Mouse (Mus musculus): ENCODE data around the gene Sfpq. TPM values are rescaled to one million over a fixed set of nuclear protein-coding genes. Genes with fewer than 3 reads are reported as not detected.
"Not testable (repeated sequence)": the region's sequence is repeated elsewhere in the genome, so short reads cannot be mapped to it uniquely, and the experiment has no call there.

Sfpq gene
- polyA plus RNA-seq (2015; fragmentation: Nextera tagmentation; extraction: Ambion mirVana), result 86.8 and 96.0 TPM in 2 replicates

DNA sequence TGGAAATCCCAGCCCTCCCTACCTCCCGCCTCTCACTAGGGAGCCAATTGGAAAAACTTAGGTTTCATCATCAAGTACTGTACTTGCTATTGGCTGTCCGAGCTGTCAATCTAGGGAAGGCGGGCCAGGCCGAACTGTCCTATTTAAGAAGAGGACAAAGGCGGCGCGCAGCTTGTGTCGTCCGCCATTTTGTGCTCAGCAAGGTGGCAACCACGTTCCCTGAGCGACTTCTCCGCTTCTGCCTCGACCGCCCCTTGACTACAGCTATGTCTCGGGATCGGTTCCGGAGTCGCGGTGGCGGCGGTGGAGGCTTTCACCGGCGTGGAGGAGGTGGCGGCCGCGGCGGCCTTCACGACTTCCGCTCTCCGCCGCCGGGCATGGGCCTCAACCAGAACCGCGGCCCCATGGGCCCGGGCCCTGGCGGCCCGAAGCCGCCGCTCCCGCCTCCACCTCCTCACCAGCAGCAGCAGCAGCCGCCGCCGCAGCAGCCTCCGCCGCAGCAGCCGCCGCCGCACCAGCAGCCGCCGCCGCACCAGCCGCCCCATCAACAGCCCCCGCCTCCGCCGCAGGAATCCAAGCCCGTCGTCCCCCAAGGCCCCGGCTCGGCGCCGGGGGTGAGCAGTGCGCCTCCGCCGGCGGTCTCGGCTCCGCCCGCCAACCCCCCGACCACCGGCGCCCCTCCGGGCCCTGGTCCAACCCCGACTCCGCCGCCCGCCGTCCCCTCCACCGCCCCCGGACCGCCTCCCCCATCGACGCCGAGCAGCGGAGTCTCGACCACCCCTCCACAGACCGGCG is at the start of gene Sfpq:
Gene Sfpq (plus strand): TSS at position 174 of the 795 bp plus-strand sequence.
- Histone ChIP-seq H3K4me2 (ENCODE audit: low read length) (peak within 1 kb of the TSS; percentile 50), H3K27ac (ENCODE audit: low read length) (peak within 1 kb of the TSS; percentile 98), H3K9ac (replicated peaks; ENCODE audit: low read depth, low read length) (peak within 1 kb of the TSS; percentile 100), H3K36me3 (ENCODE audit: control insufficient read depth, insufficient read depth) (peaks cover 4% of the 10 kb centered on the region), H3K4me1 (replicated peaks; ENCODE audit: control insufficient read depth, insufficient read depth, low read length) (peaks cover 21% of the 10 kb centered on the region), H3K27me3 (replicated peaks; ENCODE audit: control insufficient read depth, insufficient read depth, low read length) (no peaks in the 10 kb centered on the region), H3K9me3 (ENCODE audit: control insufficient read depth, low read length) (no peaks in the 10 kb centered on the region), H3K4me3 (replicated peaks; ENCODE audit: low read length) (peak within 1 kb of the TSS; percentile 97)
- 0% methylated on average over 57 of the region's 87 CpGs for WGBS
- peak; percentile 97 for ATAC-seq

DNA sequence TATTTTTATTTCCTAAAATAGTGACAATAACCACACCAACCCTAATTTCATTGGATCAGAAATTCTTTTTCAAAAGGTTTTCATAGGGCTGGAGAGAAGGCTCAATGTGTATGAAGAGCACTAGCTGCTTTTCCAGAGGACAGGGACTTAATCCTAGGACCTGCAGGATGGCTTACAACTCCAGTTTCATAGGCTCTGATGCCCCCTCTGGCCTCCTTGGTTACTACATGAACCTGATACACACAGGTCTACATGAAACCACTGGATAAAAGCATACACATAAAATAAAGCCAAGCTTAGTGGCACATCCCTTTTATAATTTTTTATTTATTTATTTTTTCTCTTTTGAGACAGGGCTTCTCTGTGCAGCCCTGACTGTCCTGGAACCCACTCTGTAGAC is 43.7 kb upstream of the Sfpq start:
- no peak overlapping the region for H3K4me2 ChIP-seq (ENCODE audit: low read length)
- ATAC-seq, result no peak
- H3K4me1 ChIP-seq (replicated peaks; ENCODE audit: control insufficient read depth, insufficient read depth, low read length), result no peaks in the 10 kb centered on the region
- no peak overlapping the region for H3K27ac ChIP-seq (ENCODE audit: low read length)
- no peak overlapping the region for H3K4me3 ChIP-seq (replicated peaks; ENCODE audit: low read length)
- no peaks in the 10 kb centered on the region for H3K36me3 ChIP-seq (ENCODE audit: control insufficient read depth, insufficient read depth)
- 0 out of 2 replicates have a peak, but pooled peaks cover 2% of the 10 kb centered on the region for H3K27me3 ChIP-seq (replicated peaks; ENCODE audit: control insufficient read depth, insufficient read depth, low read length)
- no peak overlapping the region for H3K9ac ChIP-seq (replicated peaks; ENCODE audit: low read depth, low read length)
- no peaks in the 10 kb centered on the region for H3K9me3 ChIP-seq (ENCODE audit: control insufficient read depth, low read length)

DNA sequence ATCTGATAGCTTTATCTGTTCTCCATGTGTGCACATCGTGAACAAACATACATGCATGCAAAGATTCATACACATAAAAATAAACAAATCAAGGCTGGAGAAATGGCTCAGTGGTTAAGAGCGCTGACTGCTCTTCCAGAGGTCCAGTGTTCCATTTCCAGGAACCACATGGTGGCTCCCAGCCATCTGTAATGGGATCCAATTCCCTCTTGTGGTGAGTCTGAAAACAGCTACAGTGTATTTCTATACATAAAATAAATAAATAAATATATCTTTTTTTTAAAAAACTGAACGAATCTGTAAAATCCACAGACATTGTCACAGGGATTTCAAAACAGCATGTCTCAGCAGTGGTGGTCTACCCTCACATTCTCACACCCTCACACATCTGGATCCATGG is 42.4 kb upstream of the Sfpq start:
- WGBS, result 91% methylated on average over 3 of the region's 3 CpGs
- 0 out of 2 replicates have a peak, but pooled peaks cover 1% of the 10 kb centered on the region for H3K27me3 ChIP-seq (replicated peaks; ENCODE audit: control insufficient read depth, insufficient read depth, low read length)
- H3K36me3 ChIP-seq (ENCODE audit: control insufficient read depth, insufficient read depth), result no peaks in the 10 kb centered on the region
- no peak for ATAC-seq
- H3K4me2 ChIP-seq (ENCODE audit: low read length), result no peak overlapping the region
- no peak overlapping the region for H3K4me3 ChIP-seq (replicated peaks; ENCODE audit: low read length)
- no peaks in the 10 kb centered on the region for H3K4me1 ChIP-seq (replicated peaks; ENCODE audit: control insufficient read depth, insufficient read depth, low read length)
- no peak overlapping the region for H3K9ac ChIP-seq (replicated peaks; ENCODE audit: low read depth, low read length)
- no peak overlapping the region for H3K27ac ChIP-seq (ENCODE audit: low read length)
- H3K9me3 ChIP-seq (ENCODE audit: control insufficient read depth, low read length), result no peaks in the 10 kb centered on the region

DNA sequence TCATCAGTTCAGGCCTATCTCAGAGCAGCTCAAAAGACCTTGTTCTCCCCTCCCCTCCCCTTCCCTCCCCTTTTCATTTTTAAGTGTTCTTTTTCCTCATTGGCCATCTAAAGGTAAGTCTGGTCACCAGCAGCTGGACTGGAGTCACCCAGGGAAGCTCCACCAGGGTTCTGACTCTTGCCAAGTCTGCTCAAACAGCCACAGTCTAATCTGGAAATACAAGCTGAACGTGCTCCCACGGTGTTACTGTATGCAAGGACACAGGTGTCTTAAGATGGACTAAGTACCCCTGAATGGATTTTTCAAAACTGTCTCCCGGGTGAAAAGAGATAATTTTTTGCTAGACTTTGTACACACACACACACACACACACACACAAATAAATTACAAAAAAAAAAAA is 37.8 kb upstream of the Sfpq start:
- Histone ChIP-seq H3K36me3 (ENCODE audit: control insufficient read depth, insufficient read depth) (no peaks in the 10 kb centered on the region), H3K4me2 (ENCODE audit: low read length) (no peak overlapping the region), H3K27me3 (replicated peaks; ENCODE audit: control insufficient read depth, insufficient read depth, low read length) (no peaks in the 10 kb centered on the region), H3K4me3 (replicated peaks; ENCODE audit: low read length) (no peak overlapping the region), H3K27ac (ENCODE audit: low read length) (no peak overlapping the region), H3K4me1 (replicated peaks; ENCODE audit: control insufficient read depth, insufficient read depth, low read length) (no peaks in the 10 kb centered on the region), H3K9ac (replicated peaks; ENCODE audit: low read depth, low read length) (no peak overlapping the region), H3K9me3 (ENCODE audit: control insufficient read depth, low read length) (no peaks in the 10 kb centered on the region)
- no peak for ATAC-seq
- whole genome bisulfite sequencing, result 77% methylated on average over 3 of the region's 3 CpGs

DNA sequence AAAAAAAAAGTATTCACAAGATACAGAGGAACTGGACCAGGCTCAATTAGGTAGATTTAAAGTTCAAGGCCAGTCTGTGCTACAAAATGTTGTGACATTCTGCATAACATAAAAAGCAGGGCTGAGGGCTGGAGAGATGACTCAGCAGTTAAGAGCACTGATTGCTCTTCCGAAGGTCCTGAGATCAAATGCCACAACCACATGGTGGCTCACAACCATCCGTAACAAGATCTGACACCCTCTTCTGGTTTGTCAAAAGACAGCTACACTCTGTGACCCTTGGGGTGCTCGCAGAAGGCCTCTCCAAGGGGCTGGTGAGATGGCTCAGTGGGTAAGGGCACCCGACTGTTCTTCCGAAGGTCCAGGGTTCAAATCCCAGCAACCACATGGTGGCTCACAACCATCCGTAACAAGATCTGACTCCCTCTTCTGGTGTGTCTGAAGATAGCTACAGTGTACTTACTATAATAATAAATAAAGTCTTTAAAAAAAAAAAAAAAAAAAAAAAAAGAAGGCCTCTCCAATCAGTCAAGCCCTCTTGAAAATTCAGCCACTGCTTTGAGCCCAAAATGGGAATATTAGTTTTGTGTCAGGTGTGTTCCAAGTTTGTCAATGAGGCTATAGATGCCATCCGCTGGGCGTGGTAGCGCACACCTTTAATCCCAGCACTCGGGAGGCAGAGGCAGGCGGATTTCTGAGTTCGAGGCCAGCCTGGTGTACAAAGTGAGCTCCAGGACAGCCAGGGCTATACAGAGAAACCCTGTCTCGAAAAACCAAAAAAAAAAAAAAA is 37.2 kb upstream of the Sfpq start:
- H3K4me3 ChIP-seq (replicated peaks; ENCODE audit: low read length); ATAC-seq; H3K4me1 ChIP-seq (replicated peaks; ENCODE audit: control insufficient read depth, insufficient read depth, low read length); H3K27ac ChIP-seq (ENCODE audit: low read length); H3K9me3 ChIP-seq (ENCODE audit: control insufficient read depth, low read length); H3K4me2 ChIP-seq (ENCODE audit: low read length); H3K36me3 ChIP-seq (ENCODE audit: control insufficient read depth, insufficient read depth); H3K9ac ChIP-seq (replicated peaks; ENCODE audit: low read depth, low read length); H3K27me3 ChIP-seq (replicated peaks; ENCODE audit: control insufficient read depth, insufficient read depth, low read length): not testable (repeated sequence)
- WGBS, result 89% methylated on average over 10 of the region's 13 CpGs

DNA sequence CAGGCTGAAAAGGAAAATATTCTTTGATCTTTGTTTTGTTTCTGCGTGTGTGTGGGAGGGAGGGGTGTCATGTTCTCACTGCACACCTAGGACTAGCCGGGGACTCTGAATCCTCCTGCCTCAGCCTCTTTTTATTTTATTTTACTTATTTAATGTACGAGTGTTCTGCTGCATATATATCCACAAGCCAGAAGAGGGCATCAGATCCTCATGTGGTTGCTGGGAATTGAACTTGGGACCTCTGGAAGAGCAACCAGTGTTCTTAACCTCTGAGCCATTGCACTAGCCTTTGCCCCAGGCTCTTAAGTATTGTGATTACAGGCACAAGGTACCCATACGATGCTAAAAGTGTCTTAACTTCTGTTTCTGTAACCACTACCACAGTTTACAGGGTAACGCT is 34.4 kb upstream of the Sfpq start:
- Histone ChIP-seq H3K4me3 (replicated peaks; ENCODE audit: low read length) (no peak overlapping the region), H3K27me3 (replicated peaks; ENCODE audit: control insufficient read depth, insufficient read depth, low read length) (no peaks in the 10 kb centered on the region), H3K4me1 (replicated peaks; ENCODE audit: control insufficient read depth, insufficient read depth, low read length) (no peaks in the 10 kb centered on the region), H3K4me2 (ENCODE audit: low read length) (no peak overlapping the region), H3K36me3 (ENCODE audit: control insufficient read depth, insufficient read depth) (no peaks in the 10 kb centered on the region), H3K27ac (ENCODE audit: low read length) (no peak overlapping the region), H3K9me3 (ENCODE audit: control insufficient read depth, low read length) (no peaks in the 10 kb centered on the region), H3K9ac (replicated peaks; ENCODE audit: low read depth, low read length) (no peak overlapping the region)
- WGBS, result 79% methylated on average over 5 of the region's 5 CpGs
- no peak for ATAC-seq

DNA sequence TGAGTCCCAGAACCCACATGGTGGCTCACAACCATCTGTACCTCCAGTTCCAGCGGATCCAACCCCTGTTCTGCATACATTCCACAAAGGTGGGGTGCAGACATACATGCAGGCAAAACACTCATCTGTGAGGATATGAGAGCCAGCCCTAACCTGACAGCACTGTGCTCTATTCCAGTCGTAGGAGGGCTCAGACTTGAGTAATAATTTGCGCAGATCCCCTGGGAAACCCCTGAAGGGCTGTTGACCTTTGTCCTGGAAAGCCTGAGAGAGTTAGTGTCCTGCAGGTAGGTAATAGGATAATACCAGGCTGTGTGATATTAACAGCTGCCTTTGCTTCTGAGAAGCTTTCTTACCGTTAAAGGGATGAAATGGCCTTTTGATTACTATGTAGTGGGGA is 32.6 kb upstream of the Sfpq start:
- no peak overlapping the region for H3K4me3 ChIP-seq (replicated peaks; ENCODE audit: low read length)
- H3K27ac ChIP-seq (ENCODE audit: low read length), result no peak overlapping the region
- H3K4me1 ChIP-seq (replicated peaks; ENCODE audit: control insufficient read depth, insufficient read depth, low read length), result no peaks in the 10 kb centered on the region
- H3K9ac ChIP-seq (replicated peaks; ENCODE audit: low read depth, low read length), result no peak overlapping the region
- H3K36me3 ChIP-seq (ENCODE audit: control insufficient read depth, insufficient read depth), result no peaks in the 10 kb centered on the region
- no peaks in the 10 kb centered on the region for H3K9me3 ChIP-seq (ENCODE audit: control insufficient read depth, low read length)
- no peak overlapping the region for H3K4me2 ChIP-seq (ENCODE audit: low read length)
- no peaks in the 10 kb centered on the region for H3K27me3 ChIP-seq (replicated peaks; ENCODE audit: control insufficient read depth, insufficient read depth, low read length)
- ATAC-seq, result no peak
- WGBS, result 85% methylated on average over 4 of the region's 4 CpGs

DNA sequence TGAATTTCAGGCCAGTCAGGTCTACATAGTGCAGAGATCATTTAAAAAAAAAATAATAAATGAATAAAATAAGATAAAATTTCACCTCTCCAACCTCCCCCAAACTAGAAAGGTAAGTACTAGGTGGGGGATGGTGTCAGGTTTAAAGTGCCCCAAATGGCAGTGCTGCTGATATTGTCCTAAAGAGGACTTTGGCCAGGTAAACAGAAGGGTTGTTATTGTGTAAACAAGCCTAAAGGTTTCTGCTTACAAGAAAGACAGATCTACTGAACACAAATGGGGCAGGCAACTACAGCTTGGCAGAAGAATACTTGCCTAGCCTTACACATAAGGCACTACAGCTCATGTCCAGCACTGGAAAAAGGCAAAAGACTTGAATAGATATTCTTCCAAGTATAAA is 30.6 kb upstream of the Sfpq start:
- no peak overlapping the region for H3K4me3 ChIP-seq (replicated peaks; ENCODE audit: low read length)
- no peak overlapping the region for H3K27ac ChIP-seq (ENCODE audit: low read length)
- H3K9me3 ChIP-seq (ENCODE audit: control insufficient read depth, low read length), result no peaks in the 10 kb centered on the region
- no peaks in the 10 kb centered on the region for H3K4me1 ChIP-seq (replicated peaks; ENCODE audit: control insufficient read depth, insufficient read depth, low read length)
- H3K9ac ChIP-seq (replicated peaks; ENCODE audit: low read depth, low read length), result no peak overlapping the region
- no peak for ATAC-seq
- no peaks in the 10 kb centered on the region for H3K27me3 ChIP-seq (replicated peaks; ENCODE audit: control insufficient read depth, insufficient read depth, low read length)
- no peaks in the 10 kb centered on the region for H3K36me3 ChIP-seq (ENCODE audit: control insufficient read depth, insufficient read depth)
- no peak overlapping the region for H3K4me2 ChIP-seq (ENCODE audit: low read length)

DNA sequence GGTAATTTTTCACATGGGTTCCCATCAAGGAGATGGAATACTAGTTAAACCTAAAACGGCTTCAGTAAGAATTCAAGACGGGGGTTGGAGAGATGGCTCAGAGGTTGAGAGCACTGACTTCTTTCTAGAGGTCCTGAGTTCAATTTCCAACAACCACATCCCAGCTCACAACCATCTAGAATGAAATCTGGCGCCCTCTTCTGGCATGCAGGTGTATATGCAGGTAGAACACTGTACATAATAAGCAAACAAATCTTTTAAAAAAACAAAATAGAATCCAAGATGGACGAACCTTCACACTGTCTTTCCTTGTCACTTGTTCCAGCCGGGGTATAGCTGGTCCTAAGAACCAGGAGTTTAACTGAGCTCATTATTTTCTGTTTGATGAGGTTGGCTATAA is 28.8 kb upstream of the Sfpq start:
- no peaks in the 10 kb centered on the region for H3K4me1 ChIP-seq (replicated peaks; ENCODE audit: control insufficient read depth, insufficient read depth, low read length)
- H3K4me2 ChIP-seq (ENCODE audit: low read length), result no peak overlapping the region
- 63% methylated on average over 5 of the region's 5 CpGs for WGBS
- H3K9ac ChIP-seq (replicated peaks; ENCODE audit: low read depth, low read length), result no peak overlapping the region
- no peak overlapping the region for H3K4me3 ChIP-seq (replicated peaks; ENCODE audit: low read length)
- no peak for ATAC-seq
- no peaks in the 10 kb centered on the region for H3K9me3 ChIP-seq (ENCODE audit: control insufficient read depth, low read length)
- H3K36me3 ChIP-seq (ENCODE audit: control insufficient read depth, insufficient read depth), result no peaks in the 10 kb centered on the region
- H3K27ac ChIP-seq (ENCODE audit: low read length), result no peak overlapping the region
- H3K27me3 ChIP-seq (replicated peaks; ENCODE audit: control insufficient read depth, insufficient read depth, low read length), result no peaks in the 10 kb centered on the region

All from forebrain, embryonic 16.5 days (tissue).